Mouse (Mus musculus): ENCODE data around the gene Cecr2. TPM values are rescaled to one million over a fixed set of nuclear protein-coding genes. Genes with fewer than 3 reads are reported as not detected.

The Cecr2 gene
- polyA plus RNA-seq, 1 experiment, result 49.8 TPM

- no peak overlapping the region for H3K27ac ChIP-seq (ENCODE audit: control insufficient read depth, insufficient read depth, low read depth, low read length, poor library complexity)
- no peak overlapping the region for H3K4me3 ChIP-seq (replicated peaks; ENCODE audit: control insufficient read depth, low read depth, low read length)
- 44% methylated on average over 2 of the region's 2 CpGs for WGBS
- H3K4me1 ChIP-seq (ENCODE audit: control insufficient read depth, insufficient read depth, low read length), result no peaks in the 10 kb centered on the region
- no peak for TF ChIP-seq POLR2A (IDR thresholded peaks at IDR 0.05; ENCODE audit: borderline replicate concordance, control insufficient read depth, low read depth, low read length)
- TF ChIP-seq CTCF (IDR thresholded peaks at IDR 0.05; ENCODE audit: control insufficient read depth, insufficient read depth, low read length), result no peak
These were observed 116.8 kb downstream of the Cecr2 start for GRCm38 (mm10) chr6:120782948-120783347.

GRCm38 (mm10) chr6:120784351-120784750 is 118.2 kb downstream of the Cecr2 start:
- Histone ChIP-seq H3K4me3 (replicated peaks; ENCODE audit: control insufficient read depth, low read depth, low read length) (no peak overlapping the region), H3K4me1 (ENCODE audit: control insufficient read depth, insufficient read depth, low read length) (no peaks in the 10 kb centered on the region; the same call in 1 of the 2 replicates), H3K27ac (ENCODE audit: control insufficient read depth, insufficient read depth, low read depth, low read length, poor library complexity) (no peak overlapping the region)
- WGBS, result 87% methylated on average over 7 of the region's 7 CpGs
- TF ChIP-seq POLR2A (IDR thresholded peaks at IDR 0.05; ENCODE audit: borderline replicate concordance, control insufficient read depth, low read depth, low read length) (no peak), CTCF (IDR thresholded peaks at IDR 0.05; ENCODE audit: control insufficient read depth, insufficient read depth, low read length) (no peak)

GRCm38 (mm10) chr6:120788068-120788607 is 122.0 kb downstream of the Cecr2 start:
- Histone ChIP-seq H3K4me1 (ENCODE audit: control insufficient read depth, insufficient read depth, low read length) (no peaks in the 10 kb centered on the region; the same call in 1 of the 2 replicates), H3K27ac (ENCODE audit: control insufficient read depth, insufficient read depth, low read depth, low read length, poor library complexity) (no peak overlapping the region), H3K4me3 (replicated peaks; ENCODE audit: control insufficient read depth, low read depth, low read length) (no peak overlapping the region)
- WGBS, result 48% methylated on average over 5 of the region's 5 CpGs
- TF ChIP-seq CTCF (IDR thresholded peaks at IDR 0.05; ENCODE audit: control insufficient read depth, insufficient read depth, low read length) (no peak), POLR2A (IDR thresholded peaks at IDR 0.05; ENCODE audit: borderline replicate concordance, control insufficient read depth, low read depth, low read length) (no peak)

- no peak overlapping the region for H3K27ac ChIP-seq (ENCODE audit: control insufficient read depth, insufficient read depth, low read depth, low read length, poor library complexity)
- no peaks in the 10 kb centered on the region; the same call in 1 of the 2 replicates for H3K4me1 ChIP-seq (ENCODE audit: control insufficient read depth, insufficient read depth, low read length)
- H3K4me3 ChIP-seq (replicated peaks; ENCODE audit: control insufficient read depth, low read depth, low read length), result no peak overlapping the region
- TF ChIP-seq POLR2A (IDR thresholded peaks at IDR 0.05; ENCODE audit: borderline replicate concordance, control insufficient read depth, low read depth, low read length), result no peak
- TF ChIP-seq CTCF (IDR thresholded peaks at IDR 0.05; ENCODE audit: control insufficient read depth, insufficient read depth, low read length), result no peak
These were observed 122.7 kb downstream of the Cecr2 start for GRCm38 (mm10) chr6:120788904-120789303.

- Histone ChIP-seq H3K4me1 (ENCODE audit: control insufficient read depth, insufficient read depth, low read length) (no peaks in the 10 kb centered on the region; the same call in 1 of the 2 replicates), H3K4me3 (replicated peaks; ENCODE audit: control insufficient read depth, low read depth, low read length) (no peak overlapping the region), H3K27ac (ENCODE audit: control insufficient read depth, insufficient read depth, low read depth, low read length, poor library complexity) (no peak overlapping the region)
- TF ChIP-seq POLR2A (IDR thresholded peaks at IDR 0.05; ENCODE audit: borderline replicate concordance, control insufficient read depth, low read depth, low read length), result no peak
- no peak for TF ChIP-seq CTCF (IDR thresholded peaks at IDR 0.05; ENCODE audit: control insufficient read depth, insufficient read depth, low read length)
- WGBS, result 70% methylated on average over 11 of the region's 11 CpGs
These were observed 124.0 kb downstream of the Cecr2 start for GRCm38 (mm10) chr6:120790153-120790552.

GRCm38 (mm10) chr6:120790717-120791116 is 124.5 kb downstream of the Cecr2 start:
- no peak for TF ChIP-seq CTCF (IDR thresholded peaks at IDR 0.05; ENCODE audit: control insufficient read depth, insufficient read depth, low read length)
- TF ChIP-seq POLR2A (IDR thresholded peaks at IDR 0.05; ENCODE audit: borderline replicate concordance, control insufficient read depth, low read depth, low read length), result no peak
- no peak overlapping the region for H3K4me3 ChIP-seq (replicated peaks; ENCODE audit: control insufficient read depth, low read depth, low read length)
- 75% methylated on average over 5 of the region's 5 CpGs for WGBS
- H3K27ac ChIP-seq (ENCODE audit: control insufficient read depth, insufficient read depth, low read depth, low read length, poor library complexity), result no peak overlapping the region
- H3K4me1 ChIP-seq (ENCODE audit: control insufficient read depth, insufficient read depth, low read length), result no peaks in the 10 kb centered on the region; the same call in 1 of the 2 replicates

GRCm38 (mm10) chr6:120792947-120793346 is 126.8 kb downstream of the Cecr2 start:
- H3K27ac ChIP-seq (ENCODE audit: control insufficient read depth, insufficient read depth, low read depth, low read length, poor library complexity), result no peak overlapping the region
- TF ChIP-seq POLR2A (IDR thresholded peaks at IDR 0.05; ENCODE audit: borderline replicate concordance, control insufficient read depth, low read depth, low read length) (no peak), CTCF (IDR thresholded peaks at IDR 0.05; ENCODE audit: control insufficient read depth, insufficient read depth, low read length) (no peak)
- no peak overlapping the region for H3K4me3 ChIP-seq (replicated peaks; ENCODE audit: control insufficient read depth, low read depth, low read length)
- WGBS, result 81% methylated on average over 8 of the region's 8 CpGs
- no peaks in the 10 kb centered on the region; the same call in 1 of the 2 replicates for H3K4me1 ChIP-seq (ENCODE audit: control insufficient read depth, insufficient read depth, low read length)

- Histone ChIP-seq H3K4me3 (replicated peaks; ENCODE audit: control insufficient read depth, low read depth, low read length) (no peak overlapping the region), H3K4me1 (ENCODE audit: control insufficient read depth, insufficient read depth, low read length) (no peaks in the 10 kb centered on the region), H3K27ac (ENCODE audit: control insufficient read depth, insufficient read depth, low read depth, low read length, poor library complexity) (no peak overlapping the region)
- TF ChIP-seq CTCF (IDR thresholded peaks at IDR 0.05; ENCODE audit: control insufficient read depth, insufficient read depth, low read length) (no peak), POLR2A (IDR thresholded peaks at IDR 0.05; ENCODE audit: borderline replicate concordance, control insufficient read depth, low read depth, low read length) (no peak)
- WGBS, result 30% methylated on average over 5 of the region's 5 CpGs
These were observed 129.4 kb downstream of the Cecr2 start for GRCm38 (mm10) chr6:120795422-120796086.
